In the genomic region with DNA sequence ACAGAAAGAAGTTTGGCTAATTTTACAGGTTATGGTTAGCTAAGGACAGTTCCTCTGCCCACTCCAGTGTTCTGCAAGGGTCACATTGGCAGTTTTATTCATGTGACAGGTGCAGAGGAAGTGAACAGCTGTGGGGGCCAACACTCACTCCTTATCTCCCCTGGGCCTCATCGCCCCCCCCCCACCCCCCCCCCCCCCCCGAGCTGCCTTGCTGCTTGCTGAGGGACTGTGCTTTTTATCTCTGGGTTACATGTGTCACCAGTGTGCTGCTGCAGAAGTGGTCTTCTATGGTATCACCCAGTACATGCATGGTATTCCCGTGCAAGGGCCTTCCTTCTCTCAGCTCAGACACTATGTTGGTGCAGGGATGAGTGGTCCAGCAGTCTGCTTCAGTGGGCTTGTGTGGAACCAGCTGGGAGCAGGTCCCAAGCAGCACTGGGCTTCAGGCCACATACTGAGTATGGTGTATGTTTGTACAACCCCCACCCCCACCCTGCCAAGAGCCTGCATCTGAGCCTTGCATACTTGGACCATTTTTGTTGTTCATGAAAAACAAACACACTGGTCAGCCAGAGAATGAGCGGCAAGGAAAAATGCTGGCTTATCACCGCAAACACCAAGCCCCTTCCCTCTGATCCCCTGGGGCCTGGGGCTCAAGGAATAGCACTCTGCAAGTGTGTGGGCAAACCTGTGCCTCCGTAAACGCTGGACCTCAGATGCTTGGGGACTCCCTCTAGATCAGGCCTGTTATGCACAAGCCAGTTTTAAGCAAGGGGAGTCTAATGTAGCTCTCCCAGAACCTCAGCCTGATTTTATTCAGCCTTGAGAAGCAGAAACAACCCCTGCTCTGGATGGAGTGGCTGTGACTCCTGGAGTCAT, we compare ENCODE assay signal across 8 mouse cellular contexts. TPM values are rescaled to one million over a fixed set of nuclear protein-coding genes. Genes with fewer than 3 reads are reported as not detected.
A peak's percentile ranks its signal among the peaks of the same experiment; 100 is the strongest.
DNase-seq lines count a peak whose midpoint lies in the region; ATAC-seq lines count a peak whose summit lies in the region.

No protein-coding gene starts in this region.

- H3K9ac ChIP-seq in kidney, embryonic 14.5 days (ENCODE audit: low read depth, low read length) = no peak overlapping the region
- H3K9ac ChIP-seq in intestine, embryonic 16.5 days (ENCODE audit: low read depth, low read length) = no peak overlapping the region
- no peak overlapping the region for H3K9ac ChIP-seq in midbrain, embryonic 16.5 days (ENCODE audit: low read depth, low read length)

- no peak for ATAC-seq in kidney, embryonic 14.5 days (ENCODE audit: low FRiP score, low TSS enrichment)
- ATAC-seq in intestine, embryonic 16.5 days = no peak
- no peak for ATAC-seq in midbrain, embryonic 16.5 days

- no peaks in the 10 kb centered on the region for H3K9me3 ChIP-seq in kidney, embryonic 14.5 days (ENCODE audit: control insufficient read depth, low read length)
- no peaks in the 10 kb centered on the region for H3K9me3 ChIP-seq in intestine, embryonic 16.5 days (ENCODE audit: control insufficient read depth, low read length)
- H3K9me3 ChIP-seq in midbrain, embryonic 16.5 days (replicated peaks; ENCODE audit: control insufficient read depth, low read length, poor library complexity, severe bottlenecking) = no peaks in the 10 kb centered on the region

- H3K4me2 ChIP-seq in kidney, embryonic 14.5 days (replicated peaks; ENCODE audit: low read depth, low read length) = no peak overlapping the region
- no peak overlapping the region for H3K4me2 ChIP-seq in intestine, embryonic 16.5 days (ENCODE audit: low read depth, low read length)
- no peak overlapping the region for H3K4me2 ChIP-seq in midbrain, embryonic 16.5 days (ENCODE audit: low read length)

- H3K36me3 ChIP-seq in kidney, embryonic 14.5 days (ENCODE audit: control insufficient read depth, insufficient read depth, low read length) = no peaks in the 10 kb centered on the region
- no peaks in the 10 kb centered on the region for H3K36me3 ChIP-seq in intestine, embryonic 16.5 days (ENCODE audit: control insufficient read depth, insufficient read depth, low read length)
- peaks cover 2% of the 10 kb centered on the region; the same call in 1 of the 2 replicates for H3K36me3 ChIP-seq in midbrain, embryonic 16.5 days (ENCODE audit: control insufficient read depth, insufficient read depth, low read length)

- peaks cover 40% of the 10 kb centered on the region for H3K4me1 ChIP-seq in kidney, embryonic 14.5 days (ENCODE audit: control insufficient read depth, insufficient read depth, low read length)
- peaks cover 31% of the 10 kb centered on the region for H3K4me1 ChIP-seq in intestine, embryonic 16.5 days (ENCODE audit: control insufficient read depth, insufficient read depth, low read length)
- peaks cover 22% of the 10 kb centered on the region for H3K4me1 ChIP-seq in midbrain, embryonic 16.5 days (ENCODE audit: control insufficient read depth, insufficient read depth, low read length)

- H3K27ac ChIP-seq in kidney, embryonic 14.5 days (ENCODE audit: low read depth, low read length) = peak overlapping the region; percentile 37; the same call in 1 of the 2 replicates
- H3K27ac ChIP-seq in intestine, embryonic 16.5 days (ENCODE audit: low read length) = peak overlapping the region; percentile 58
- H3K27ac ChIP-seq in midbrain, embryonic 16.5 days (ENCODE audit: low read length) = peak overlapping the region; percentile 55; the same call in 1 of the 2 replicates

- WGBS in kidney, embryonic 14.5 days = 52% methylated on average over 7 of the region's 7 CpGs
- WGBS in intestine, embryonic 16.5 days = 36% methylated on average over 5 of the region's 7 CpGs
- WGBS in midbrain, embryonic 16.5 days = 37% methylated on average over 5 of the region's 7 CpGs

- no peak overlapping the region for H3K4me3 ChIP-seq in kidney, embryonic 14.5 days (ENCODE audit: low read length)
- no peak overlapping the region for H3K4me3 ChIP-seq in intestine, embryonic 16.5 days (ENCODE audit: low read length)
- H3K4me3 ChIP-seq in midbrain, embryonic 16.5 days (ENCODE audit: low read depth, low read length) = no peak overlapping the region

- H3K27me3 ChIP-seq in kidney, embryonic 14.5 days (ENCODE audit: control insufficient read depth, insufficient read depth, low read length) = no peaks in the 10 kb centered on the region
- H3K27me3 ChIP-seq in intestine, embryonic 16.5 days (replicated peaks; ENCODE audit: control insufficient read depth, insufficient read depth, low read length) = no peaks in the 10 kb centered on the region
- no peaks in the 10 kb centered on the region for H3K27me3 ChIP-seq in midbrain, embryonic 16.5 days (ENCODE audit: control insufficient read depth, insufficient read depth, low read depth, low read length)

- no peak for DNase-seq in kidney, adult 18-20 months
- peak; percentile 52 for DNase-seq in c-Kit-positive CD71-positive TER-119-negative erythroid progenitor cells, embryonic 14.5 days (ENCODE audit: low read depth)
- DNase-seq in B cell, adult 2 months = no peak
- no peak for DNase-seq in left cerebral cortex, adult 18-20 months (ENCODE audit: low spot score in 2 of 2)
- DNase-seq in adrenal gland, postnatal 36 days = no peak

RNA-seq across cellular contexts. Expression of gene Txnrd2, which starts 38.2 kb away (rescaled TPM):
- 21.9 and 23.6 TPM in 2 replicates for polyA plus RNA-seq in kidney, embryonic 14.5 days (2014; fragmentation: Nextera tagmentation; extraction: Ambion mirVana)
- polyA plus RNA-seq in intestine, embryonic 16.5 days (2015; fragmentation: Nextera tagmentation; extraction: Ambion mirVana) = 28.4 and 29.8 TPM in 2 replicates
- polyA plus RNA-seq in midbrain, embryonic 16.5 days (2015; fragmentation: Nextera tagmentation; extraction: Ambion mirVana) = 36.6 and 37.0 TPM in 2 replicates
- total RNA-seq in left cerebral cortex, adult 18-20 months (2021) = 10 to 100 TPM; 19.4 to 21.3 TPM
- 10 to 100 TPM; 73.3 to 97.3 TPM for total RNA-seq in adrenal gland, postnatal 36 days (2021)

RNA-seq across cellular contexts. Expression of gene Comt, which starts 38.7 kb away (rescaled TPM):
- 78.7 and 89.0 TPM in 2 replicates for polyA plus RNA-seq in kidney, embryonic 14.5 days (2014; fragmentation: Nextera tagmentation; extraction: Ambion mirVana)
- polyA plus RNA-seq in intestine, embryonic 16.5 days (2015; fragmentation: Nextera tagmentation; extraction: Ambion mirVana) = 109 and 110 TPM in 2 replicates
- polyA plus RNA-seq in midbrain, embryonic 16.5 days (2015; fragmentation: Nextera tagmentation; extraction: Ambion mirVana) = 96.6 and 112 TPM in 2 replicates
- total RNA-seq in left cerebral cortex, adult 18-20 months (2021) = 10 to 100 TPM; 90.5 to 91.4 TPM
- total RNA-seq in adrenal gland, postnatal 36 days (2021) = 100 to 1,000 TPM; 193 to 249 TPM

RNA-seq across cellular contexts. Expression of gene Arvcf, which starts 40.0 kb away (rescaled TPM):
- polyA plus RNA-seq in kidney, embryonic 14.5 days (2014; fragmentation: Nextera tagmentation; extraction: Ambion mirVana) = 16.3 and 27.0 TPM in 2 replicates
- 18.4 and 21.7 TPM in 2 replicates for polyA plus RNA-seq in intestine, embryonic 16.5 days (2015; fragmentation: Nextera tagmentation; extraction: Ambion mirVana)
- polyA plus RNA-seq in midbrain, embryonic 16.5 days (2015; fragmentation: Nextera tagmentation; extraction: Ambion mirVana) = 77.1 and 80.2 TPM in 2 replicates
- 10 to 100 TPM; 40.7 TPM for total RNA-seq in left cerebral cortex, adult 18-20 months (2021)
- 10 to 100 TPM; 36.4 to 41.2 TPM for total RNA-seq in adrenal gland, postnatal 36 days (2021)

RNA-seq across cellular contexts. Expression of gene Tango2, which starts 40.0 kb away (rescaled TPM):
- polyA plus RNA-seq in kidney, embryonic 14.5 days (2014; fragmentation: Nextera tagmentation; extraction: Ambion mirVana) = 19.8 and 20.0 TPM in 2 replicates
- 62.4 and 69.8 TPM in 2 replicates for polyA plus RNA-seq in intestine, embryonic 16.5 days (2015; fragmentation: Nextera tagmentation; extraction: Ambion mirVana)
- 78.7 and 82.5 TPM in 2 replicates for polyA plus RNA-seq in midbrain, embryonic 16.5 days (2015; fragmentation: Nextera tagmentation; extraction: Ambion mirVana)
- total RNA-seq in left cerebral cortex, adult 18-20 months (2021) = 100 to 1,000 TPM; 137 to 148 TPM
- total RNA-seq in adrenal gland, postnatal 36 days (2021) = 10 to 100 TPM; 31.9 to 43.7 TPM
